Comparison of ENCODE assay signal across 13 mouse cellular contexts in the genomic region with DNA sequence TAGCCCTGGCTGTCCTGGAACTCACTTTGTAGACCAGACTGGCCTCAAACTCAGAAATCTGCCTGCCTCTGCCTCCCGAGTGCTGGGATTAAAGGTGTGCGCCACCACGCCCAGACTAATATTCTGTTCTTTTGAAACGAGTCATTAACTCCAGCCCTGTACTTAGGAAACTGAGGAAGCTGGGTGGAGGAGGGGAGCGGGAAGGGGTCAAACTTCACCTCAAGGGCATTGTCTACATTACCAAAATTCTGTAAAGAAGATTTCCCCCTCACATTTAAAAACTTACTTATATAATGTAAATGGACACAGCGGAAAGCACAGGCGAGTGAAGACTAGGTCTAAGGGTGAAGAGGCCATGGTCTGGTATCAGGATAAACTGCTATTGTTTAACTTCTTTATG. TPM values are rescaled to one million over a fixed set of nuclear protein-coding genes. Genes with fewer than 3 reads are reported as not detected.
"Had no signal": no experiment of that assay in that cellular context is flagged by ENCODE, and none has a peak within 500 bp of the region (broad histone marks: within the 10 kb centered on the region; RNA-seq: fewer than 3 reads in every experiment).

No protein-coding gene starts in this region.

- H3K27ac ChIP-seq: layer of hippocampus, adult 2 months; limb, embryonic 13.5 days; liver, embryonic 12.5 days; midbrain, embryonic 15.5 days; neural tube, embryonic 12.5 days; stomach, postnatal 0 days had no signal

- H3K4me1 ChIP-seq: limb, embryonic 13.5 days; midbrain, embryonic 15.5 days; neural tube, embryonic 12.5 days had no signal

- H3K4me3 ChIP-seq: layer of hippocampus, adult 2 months; limb, embryonic 13.5 days; liver, embryonic 12.5 days; midbrain, embryonic 15.5 days; neural tube, embryonic 12.5 days had no signal

- H3K36me3 ChIP-seq: limb, embryonic 13.5 days; liver, embryonic 12.5 days; midbrain, embryonic 15.5 days; neural tube, embryonic 12.5 days had no signal

- ATAC-seq: intestine, postnatal 0 days; liver, embryonic 12.5 days; midbrain, embryonic 15.5 days had no signal

- H3K27me3 ChIP-seq: limb, embryonic 13.5 days; liver, embryonic 12.5 days; megakaryocyte, embryonic 14.5 days; midbrain, embryonic 15.5 days; neural tube, embryonic 12.5 days had no signal

- H3K4me2 ChIP-seq: limb, embryonic 13.5 days; liver, embryonic 12.5 days; midbrain, embryonic 11.5 days; midbrain, embryonic 15.5 days; neural tube, embryonic 12.5 days had no signal

- H3K9me3 ChIP-seq: limb, embryonic 13.5 days; liver, embryonic 12.5 days; megakaryocyte, embryonic 14.5 days; midbrain, embryonic 15.5 days; neural tube, embryonic 12.5 days had no signal

- DNase-seq: thymus, postnatal 4 days had no signal

- H3K9ac ChIP-seq: limb, embryonic 13.5 days; liver, embryonic 12.5 days; midbrain, embryonic 15.5 days; neural tube, embryonic 12.5 days had no signal

RNA-seq across cellular contexts. Expression of a gene that starts 55.6 kb away (rescaled TPM):
- total RNA-seq: layer of hippocampus, adult 2 months; layer of hippocampus, postnatal 10 days; left cerebral cortex, postnatal 36 days; neutrophil, adult 5-6 weeks had no signal
- polyA plus RNA-seq: limb, embryonic 13.5 days; midbrain, embryonic 11.5 days; midbrain, embryonic 15.5 days; neural tube, embryonic 12.5 days; stomach, postnatal 0 days had no signal
